Mouse (Mus musculus) 3T3-L1 (cell line): Measurements from ENCODE around the gene Gm21834.

Experiments
- DNase-seq: peaks from one replicate; pipeline ENCODE4 v3.0.0-alpha.2; 2015; ENCODE audit warnings: low read depth, low spot score

The Gm21834 gene

DNA sequence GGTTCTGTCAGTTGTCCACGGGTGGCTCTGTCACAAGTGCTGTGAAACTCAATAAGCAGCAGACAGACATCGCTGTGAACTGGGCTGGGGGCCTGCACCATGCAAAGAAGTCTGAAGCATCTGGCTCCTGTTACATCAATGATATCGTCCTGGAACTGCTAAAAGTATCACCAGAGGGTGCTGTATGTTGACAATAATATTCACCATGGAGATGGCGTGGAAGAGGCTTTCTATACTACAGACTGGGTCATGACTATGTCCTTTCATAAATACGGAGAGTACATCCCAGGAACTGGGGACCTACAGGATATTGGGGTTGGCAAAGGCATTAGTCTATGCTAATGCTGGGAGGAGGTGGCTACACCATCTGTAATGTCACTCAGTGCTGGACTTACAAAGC lies at the start of gene Gm21834:
Gene Gm21834, minus strand, starts transcription at position 101 of the 400 bp plus-strand sequence.
- DNase-seq = no peak

DNA sequence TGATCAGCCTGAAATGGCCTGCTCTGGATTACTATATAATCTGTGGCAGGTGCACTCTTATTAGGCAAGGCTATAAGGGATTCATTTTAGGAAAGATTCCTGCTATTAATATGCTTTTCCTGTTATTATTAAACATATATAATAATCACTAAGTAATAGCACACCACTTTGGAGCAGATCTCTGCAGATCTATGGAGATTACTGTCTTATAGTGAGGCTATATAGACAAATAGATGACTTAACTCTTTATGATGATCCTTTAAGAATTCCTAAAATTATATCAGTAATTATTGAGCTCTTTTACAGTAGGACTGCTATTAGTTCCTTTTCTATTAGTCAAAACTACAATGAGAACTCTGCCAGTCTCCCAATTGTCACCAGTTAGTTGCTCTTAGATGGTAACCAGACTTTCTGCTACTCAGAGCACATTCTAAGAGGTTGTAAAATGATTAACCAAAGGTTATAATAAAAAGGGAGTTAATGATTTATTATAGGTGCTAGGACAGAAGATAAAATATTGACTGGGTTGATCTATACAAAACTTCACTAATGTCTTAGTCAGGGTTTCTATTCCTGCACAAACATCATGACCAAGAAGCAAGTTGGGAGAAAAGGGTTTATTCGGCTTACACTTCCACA lies 46.3 kb upstream of the Gm21834 start:
- no peak for DNase-seq

DNA sequence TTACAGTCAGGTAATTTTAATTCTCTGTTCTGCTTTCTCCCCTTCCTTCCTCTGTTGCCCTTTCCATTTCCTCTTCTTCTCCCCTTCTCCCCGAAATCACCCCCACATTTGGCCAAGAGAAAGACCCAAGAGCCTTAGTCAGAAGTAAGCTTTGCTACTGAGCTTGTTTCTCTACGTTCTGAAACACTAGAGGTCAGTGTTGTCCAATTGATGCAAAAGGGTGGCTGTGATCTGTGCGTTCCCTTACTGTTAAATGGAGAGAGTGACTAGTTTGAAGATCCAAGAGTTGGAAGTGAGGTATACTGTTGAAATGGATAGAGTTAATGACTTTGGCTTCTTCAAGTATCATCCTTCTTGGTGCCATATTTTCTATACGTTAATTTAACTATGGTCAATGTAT lies 28.9 kb upstream of the Gm21834 start:
- DNase-seq = peak; percentile 23

DNA sequence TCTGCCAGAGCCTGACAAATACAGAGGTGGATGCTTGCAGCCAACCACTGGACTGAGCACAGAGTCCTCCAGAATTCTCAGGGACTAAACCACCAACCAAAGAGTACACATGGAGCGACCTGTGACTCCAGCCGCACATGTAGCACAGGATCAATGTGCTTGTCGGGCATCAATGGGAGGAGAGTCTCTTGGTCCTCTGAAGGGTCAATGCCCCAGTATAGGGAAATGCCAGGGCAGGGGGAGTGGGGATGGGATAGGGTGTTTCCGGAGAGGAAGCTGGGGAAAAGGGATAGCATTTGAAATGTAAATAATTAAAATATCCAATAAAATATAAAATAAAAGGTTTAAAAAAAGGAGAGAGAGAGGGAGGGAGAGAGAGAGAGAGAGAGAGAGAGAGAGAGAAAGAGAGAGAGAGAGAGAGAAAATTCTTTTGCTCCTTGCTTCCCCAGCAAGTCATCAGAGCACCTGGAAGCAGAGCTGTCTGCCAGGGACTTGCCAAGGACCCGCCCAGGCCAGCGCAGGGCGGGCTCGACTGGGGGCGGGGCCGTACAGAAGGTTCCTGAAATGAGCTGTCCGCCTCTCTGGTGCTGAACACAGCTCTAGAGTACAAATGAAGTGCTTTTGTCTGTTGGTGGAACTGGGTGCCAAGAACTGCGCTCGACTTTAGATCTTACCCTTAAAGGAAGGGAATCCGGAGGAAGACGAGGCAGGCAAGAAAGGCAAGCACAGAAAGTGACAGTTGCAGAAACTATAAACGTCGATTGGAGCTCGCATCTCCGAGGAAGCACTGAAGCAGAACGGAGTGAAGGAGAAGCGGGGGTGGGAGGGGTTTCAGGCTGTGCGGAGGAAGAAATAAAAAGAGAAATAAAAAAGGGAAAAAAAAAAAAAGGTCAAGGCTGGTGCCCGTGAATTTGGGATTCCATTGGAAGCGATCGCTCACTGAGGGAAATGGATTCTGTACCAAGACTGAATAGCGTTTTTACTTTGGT lies 26.9 kb upstream of the Gm21834 start, which contains the start of gene Cntnap5c:
Gene Cntnap5c, plus strand, starts transcription at position 949 of the 989 bp plus-strand sequence.
- no peak for DNase-seq

DNA sequence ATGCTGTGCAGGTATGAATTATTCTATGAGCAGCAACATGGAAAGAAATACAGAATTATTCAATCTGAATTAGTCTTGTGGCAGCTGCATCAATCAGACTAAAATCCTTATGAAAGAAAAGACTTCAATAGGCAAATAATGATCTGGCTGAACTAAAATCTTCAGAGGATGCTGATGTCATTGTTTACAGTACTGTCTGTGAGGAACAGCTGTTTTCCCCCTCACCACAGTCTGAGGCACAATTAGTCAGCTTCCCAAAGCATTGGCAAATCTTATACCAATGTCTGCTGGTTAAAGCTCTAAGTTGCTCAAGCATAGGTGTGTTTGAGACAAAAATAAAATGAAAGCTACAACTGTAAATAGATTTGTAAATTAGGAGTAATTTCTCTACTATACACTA lies 25.3 kb upstream of the Gm21834 start:
- DNase-seq = no peak

DNA sequence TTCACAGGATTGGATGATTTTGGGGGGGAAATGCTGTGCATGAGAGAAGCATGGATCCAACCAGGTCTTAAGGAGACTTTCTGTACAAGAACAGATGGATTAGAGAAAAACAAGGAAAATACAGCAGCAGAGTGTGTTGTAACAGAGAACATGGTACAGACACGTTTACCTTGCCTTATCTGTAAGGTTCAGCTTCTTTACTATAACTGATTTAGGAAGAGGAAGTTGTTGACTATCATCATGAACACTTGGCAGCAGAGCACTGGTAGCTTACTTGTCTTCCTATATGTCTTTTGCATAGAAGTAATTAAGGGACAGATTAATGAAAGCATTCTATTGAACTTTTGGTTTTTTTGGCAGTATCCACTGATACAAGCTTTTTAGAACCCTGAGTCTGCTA lies 16.0 kb upstream of the Gm21834 start:
- DNase-seq = no peak

DNA sequence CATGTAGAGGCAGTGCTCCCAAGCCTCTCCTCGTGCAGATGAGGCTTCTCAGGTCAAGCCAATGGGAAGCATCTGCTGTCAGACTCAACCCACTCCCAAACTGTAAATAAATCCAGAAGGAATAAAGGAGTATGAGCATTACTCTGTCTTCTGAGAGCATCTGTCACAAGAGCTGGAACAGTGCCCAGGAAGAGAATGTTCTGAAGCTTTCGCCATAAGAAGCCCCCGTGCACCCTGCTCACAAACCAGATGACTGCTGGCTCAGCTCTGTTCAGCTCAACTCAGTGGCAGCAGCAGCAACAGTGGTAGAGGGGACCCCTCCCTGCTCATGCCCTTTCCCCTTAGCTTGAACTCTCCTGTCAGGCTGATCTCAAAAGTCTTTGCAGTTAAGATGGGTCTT lies 47.2 kb downstream of the Gm21834 start:
- no peak for DNase-seq
